Mouse (Mus musculus) T-helper 2 cell (primary cell): Measurements from ENCODE around the gene Rchy1.
"Not testable (repeated sequence)": the region's sequence is repeated elsewhere in the genome, so short reads cannot be mapped to it uniquely, and the experiment has no call there.

Experiments used
- in situ Hi-C: fragments of 300-600 bp; cut with MboI, MseI; formaldehyde crosslinking; loops from one replicate; pipeline ENCODE4 v1.15.1; 2025; ENCODE audit warnings: high pct_unique_total_duplicates

Rchy1 gene

GRCm38 (mm10) chr5:91960606-91961254 lies 2.1 kb downstream of the Rchy1 start:
- in situ Hi-C loops = loop anchor here (10.0 kb wide), 2 partner anchors 184 to 1234 kb away; no protein-coding TSS in a partner anchor

GRCm38 (mm10) chr5:91959986-91960385 lies 2.9 kb downstream of the Rchy1 start:
- in situ Hi-C loops = loop anchor here (10.0 kb wide), 2 partner anchors 185 to 1235 kb away; no protein-coding TSS in a partner anchor

GRCm38 (mm10) chr5:91959096-91959495 lies 3.8 kb downstream of the Rchy1 start:
- in situ Hi-C loops = no loop called here

- in situ Hi-C loops = no loop called here
Observed at GRCm38 (mm10) chr5:91956991-91957760, 5.7 kb downstream of the Rchy1 start.

GRCm38 (mm10) chr5:91951404-91951803 lies 11.5 kb downstream of the Rchy1 start:
- in situ Hi-C loops = loop anchor here (5.0 kb wide), 1 partner anchor 106 kb away; no protein-coding TSS in a partner anchor

GRCm38 (mm10) chr5:91949441-91949840 lies 13.4 kb downstream of the Rchy1 start:
- in situ Hi-C loops = no loop called here

DNA sequence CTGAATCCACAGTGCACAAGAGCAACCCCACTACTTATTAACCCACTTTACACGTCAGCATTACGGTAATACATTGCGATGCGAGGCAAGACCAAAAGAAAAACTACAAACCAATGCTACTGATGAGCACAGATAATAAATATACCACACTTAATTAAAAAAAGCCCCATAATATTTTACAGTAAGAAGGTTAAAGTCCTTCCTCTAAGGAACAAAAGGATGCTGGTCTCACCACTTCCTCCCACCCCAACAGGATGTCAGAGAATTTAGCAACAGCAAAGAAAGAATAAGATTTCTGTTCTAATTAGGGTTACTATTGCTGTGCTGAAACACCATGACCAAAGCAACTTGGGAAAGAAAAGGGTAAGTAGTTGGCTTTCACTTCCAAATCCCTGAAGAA lies 15.9 kb downstream of the Rchy1 start:
- in situ Hi-C loops = no loop called here

DNA sequence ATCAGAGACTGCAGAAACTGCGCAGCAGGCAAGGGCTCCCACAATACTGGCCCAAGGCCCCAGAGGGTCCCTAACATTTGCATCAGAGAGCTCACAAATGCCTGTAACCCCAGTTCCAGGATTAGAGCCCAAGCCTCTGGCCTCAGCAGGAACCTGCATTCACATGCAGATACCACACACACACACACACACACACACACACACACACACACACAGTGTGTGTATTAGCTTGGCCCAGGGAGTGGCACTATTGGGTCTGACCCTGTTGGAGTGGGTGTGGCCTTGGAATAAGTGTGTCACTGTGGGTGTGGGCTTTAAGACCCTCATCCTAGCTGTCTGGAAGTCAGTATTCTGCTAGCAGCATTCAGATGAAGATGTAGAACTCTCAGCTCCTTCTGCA lies 17.3 kb downstream of the Rchy1 start:
- in situ Hi-C loops = not testable (repeated sequence)

DNA sequence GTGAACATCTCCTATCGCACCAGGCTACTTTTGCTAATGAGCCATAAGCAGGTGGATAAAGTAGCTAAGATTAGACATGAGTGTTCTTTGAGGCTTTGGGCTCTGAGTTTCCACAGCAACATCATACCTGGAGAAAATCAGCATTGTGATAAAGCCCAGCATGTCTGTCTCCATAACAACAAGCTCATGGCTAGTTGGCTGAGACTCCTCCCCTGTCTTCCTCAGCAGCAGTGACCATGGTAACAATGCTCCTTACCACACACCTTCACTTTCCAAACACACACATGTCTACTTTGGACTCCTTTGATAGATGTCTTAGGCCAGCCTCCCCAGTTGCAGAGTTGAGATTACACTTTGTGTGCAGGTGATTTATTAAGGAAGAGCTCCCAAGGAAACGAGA lies 49.6 kb downstream of the Rchy1 start:
- in situ Hi-C loops = no loop called here

DNA sequence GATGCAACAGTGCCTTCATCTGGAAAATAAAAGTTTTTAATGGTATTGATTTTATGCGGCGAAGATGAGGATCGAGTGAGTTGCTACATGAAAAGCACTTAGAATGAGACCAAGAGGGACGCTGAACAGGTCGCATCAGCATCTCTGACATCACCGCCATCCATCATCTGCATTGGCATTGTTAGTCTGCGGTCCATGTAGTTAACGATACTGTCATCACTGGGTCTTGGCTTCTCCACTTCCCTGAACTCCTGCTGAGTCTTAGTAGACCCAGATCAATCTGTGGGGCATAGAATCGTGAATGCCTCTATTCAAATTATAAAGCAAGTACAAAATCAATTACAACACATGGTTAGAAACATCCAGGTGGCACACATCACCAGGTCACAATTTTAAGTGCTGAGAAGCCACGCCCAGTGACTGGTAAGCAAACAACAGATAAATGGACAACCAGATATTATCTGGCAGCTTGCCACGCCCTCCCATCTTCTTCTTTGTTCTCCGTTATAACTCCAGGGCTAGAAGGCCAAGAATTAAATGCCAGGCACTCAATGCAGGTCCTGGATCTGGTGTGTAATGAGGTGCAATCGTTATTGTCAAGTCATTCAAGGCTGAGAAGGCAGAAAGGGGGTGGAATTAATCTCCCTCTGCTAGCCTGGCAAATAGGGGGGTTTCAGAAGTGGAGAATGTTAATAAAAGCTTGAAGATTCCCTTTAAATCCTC lies 51.3 kb downstream of the Rchy1 start:
- in situ Hi-C loops = no loop called here

DNA sequence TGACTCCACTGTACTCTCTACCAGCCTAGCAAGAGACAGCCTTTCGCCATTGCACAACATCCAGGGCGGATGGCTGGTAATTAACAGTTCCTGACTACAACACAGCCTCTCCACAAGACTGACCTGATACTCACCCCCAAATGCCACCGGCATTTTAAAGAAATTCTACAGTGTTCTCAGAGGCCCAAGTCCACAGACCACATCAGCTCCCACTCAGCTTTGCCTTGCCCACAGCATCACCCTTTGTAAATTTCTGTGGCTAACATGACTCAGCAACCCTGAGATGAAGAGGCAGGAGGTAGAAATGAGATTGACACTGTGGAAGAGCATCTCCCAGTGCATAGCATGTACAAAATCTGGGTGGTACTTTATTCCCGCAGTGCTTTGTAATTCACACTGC lies 52.3 kb downstream of the Rchy1 start:
- in situ Hi-C loops = no loop called here

GRCm38 (mm10) chr5:91909010-91909620 lies 53.8 kb downstream of the Rchy1 start:
- in situ Hi-C loops = no loop called here
